Mouse (Mus musculus) lung, postnatal 0 days (tissue): ENCODE results near the gene Wdfy4.

ENCODE experiments used
- CTCF ChIP-seq: IDR thresholded peaks from 2 replicates; pipeline ENCODE4 v1.5.1; 2016; ENCODE audit warnings: antibody characterized with exemption, mild to moderate bottlenecking
- EP300 ChIP-seq: IDR thresholded peaks from 2 replicates; pipeline ENCODE4 v1.6.1; 2016; ENCODE audit warnings: antibody characterized with exemption, mild to moderate bottlenecking, control low read depth

- peak; percentile 86 for TF ChIP-seq CTCF
- no peak for TF ChIP-seq EP300
Measured at GRCm38 (mm10) chr14:32960481-32960880, 224.8 kb downstream of the Wdfy4 start.
